In genomic region chr9:91355629-91356352, GRCm38 (mm10) we compare ENCODE assay signal across 9 mouse cellular contexts. TPM values are rescaled to one million over a fixed set of nuclear protein-coding genes. Genes with fewer than 3 reads are reported as not detected.
DNase-seq lines count a peak whose midpoint lies in the region; ATAC-seq and TF ChIP-seq lines count a peak whose summit lies in the region.
"Had no signal": no experiment of that assay in that cellular context is flagged by ENCODE, and none has a peak within 500 bp of the region (broad histone marks: within the 10 kb centered on the region; RNA-seq: fewer than 3 reads in every experiment).

No protein-coding gene starts in this region.

- peaks cover 94% of the 10 kb centered on the region for H3K27me3 ChIP-seq in heart, embryonic 13.5 days (replicated peaks)
- peaks cover 23% of the 10 kb centered on the region for H3K27me3 ChIP-seq in heart, adult 2 months (ENCODE audit: control insufficient read depth, insufficient read depth, low read length)
- peaks cover 49% of the 10 kb centered on the region for H3K27me3 ChIP-seq in embryonic facial prominence, embryonic 11.5 days (ENCODE audit: control insufficient read depth, insufficient read depth, low read length)
- H3K27me3 ChIP-seq in limb, embryonic 11.5 days (ENCODE audit: control insufficient read depth, insufficient read depth, low read length), result peaks cover 74% of the 10 kb centered on the region
- H3K27me3 ChIP-seq: CH12.LX had no signal

- TF ChIP-seq EP300 in heart, adult 2 months (IDR thresholded peaks at IDR 0.05; ENCODE audit: insufficient read depth, low read depth, low read length), result no peak

- ATAC-seq in heart, embryonic 13.5 days (ENCODE audit: extremely low read depth, insufficient number of reproducible peaks, low FRiP score, low TSS enrichment), result no peak
- ATAC-seq in embryonic facial prominence, embryonic 11.5 days (replicated peaks; ENCODE audit: insufficient number of reproducible peaks, low FRiP score, low TSS enrichment, low read depth), result peak; percentile 67
- ATAC-seq in limb, embryonic 11.5 days (ENCODE audit: insufficient number of reproducible peaks, low FRiP score, low TSS enrichment, low read depth), result peak; percentile 33; the same call in 1 of the 2 replicates

- peak overlapping the region; percentile 44 for H3K4me3 ChIP-seq in heart, embryonic 13.5 days
- no peak overlapping the region for H3K4me3 ChIP-seq in heart, adult 2 months
- peak overlapping the region; percentile 21 for H3K4me3 ChIP-seq in embryonic facial prominence, embryonic 11.5 days (ENCODE audit: low read depth, low read length)
- H3K4me3 ChIP-seq in limb, embryonic 11.5 days (ENCODE audit: low read depth, low read length), result peak overlapping the region; percentile 12; the same call in 1 of the 2 replicates

- H3K4me2 ChIP-seq in heart, embryonic 13.5 days, result peak overlapping the region; percentile 67
- H3K4me2 ChIP-seq in embryonic facial prominence, embryonic 11.5 days (ENCODE audit: low read depth, low read length), result peak overlapping the region; percentile 42
- H3K4me2 ChIP-seq in limb, embryonic 11.5 days (ENCODE audit: low read depth, severe bottlenecking), result peak overlapping the region; percentile 28; the same call in 1 of the 2 replicates

- no peaks in the 10 kb centered on the region for H3K9me3 ChIP-seq in heart, embryonic 13.5 days
- no peaks in the 10 kb centered on the region for H3K9me3 ChIP-seq in embryonic facial prominence, embryonic 11.5 days (replicated peaks; ENCODE audit: control insufficient read depth, low read length)
- no peaks in the 10 kb centered on the region for H3K9me3 ChIP-seq in limb, embryonic 11.5 days (ENCODE audit: control insufficient read depth, low read length)

- TF ChIP-seq POLR2A in heart, adult 2 months (IDR thresholded peaks at IDR 0.05; ENCODE audit: insufficient read depth, low read depth, low read length), result no peak

- intact Hi-C loops in heart, adult 2 months (cut with DNase I), result no loop called here

- no peak for TF ChIP-seq CTCF in heart, adult 2 months (IDR thresholded peaks at IDR 0.05)

- no peak overlapping the region for H3K27ac ChIP-seq in heart, embryonic 13.5 days (replicated peaks)
- no peak overlapping the region for H3K27ac ChIP-seq in heart, adult 2 months
- no peak overlapping the region for H3K27ac ChIP-seq in embryonic facial prominence, embryonic 11.5 days (replicated peaks; ENCODE audit: low read depth, low read length)
- H3K27ac ChIP-seq in limb, embryonic 11.5 days (replicated peaks; ENCODE audit: low read depth, low read length), result no peak overlapping the region

- 1% methylated on average over 33 of the region's 35 CpGs for WGBS in heart, embryonic 13.5 days
- WGBS in heart, adult 2 months, result under 1% methylated on average over 33 of the region's 35 CpGs
- under 1% methylated on average over 34 of the region's 35 CpGs for WGBS in embryonic facial prominence, embryonic 11.5 days
- under 1% methylated on average over 35 of the region's 35 CpGs for WGBS in limb, embryonic 11.5 days

- no peak for DNase-seq in heart, adult 2 months
- DNase-seq in Muller cell, postnatal 12 days (ENCODE audit: inconsistent ontology term), result peak; percentile 92
- peak; percentile 68 for DNase-seq in embryonic facial prominence, embryonic 11.5 days (ENCODE audit: low spot score)
- peak; percentile 64 for DNase-seq in limb, embryonic 11.5 days (ENCODE audit: low spot score)
- DNase-seq in retina, embryonic 14.5 days (ENCODE audit: low spot score), result peak; percentile 79
- no peak for DNase-seq in kidney, postnatal 36 days
- no peak for DNase-seq in heart, adult 11 months

- peaks cover 9% of the 10 kb centered on the region for H3K4me1 ChIP-seq in heart, embryonic 13.5 days
- H3K4me1 ChIP-seq in heart, adult 2 months (ENCODE audit: control insufficient read depth, insufficient read depth, low read length), result no peaks in the 10 kb centered on the region
- no peaks in the 10 kb centered on the region for H3K4me1 ChIP-seq in embryonic facial prominence, embryonic 11.5 days (ENCODE audit: control insufficient read depth, insufficient read depth, low read length)
- H3K4me1 ChIP-seq in limb, embryonic 11.5 days (ENCODE audit: control insufficient read depth, insufficient read depth, low read length), result no peaks in the 10 kb centered on the region

- H3K9ac ChIP-seq in heart, embryonic 13.5 days, result no peak overlapping the region
- no peak overlapping the region for H3K9ac ChIP-seq in heart, adult 2 months (ENCODE audit: low read depth, low read length)
- no peak overlapping the region for H3K9ac ChIP-seq in embryonic facial prominence, embryonic 11.5 days (replicated peaks; ENCODE audit: low read length)
- H3K9ac ChIP-seq in limb, embryonic 11.5 days (ENCODE audit: low read length), result no peak overlapping the region

- H3K36me3 ChIP-seq in heart, embryonic 13.5 days, result no peaks in the 10 kb centered on the region
- H3K36me3 ChIP-seq in heart, adult 2 months (ENCODE audit: control insufficient read depth, insufficient read depth, low read length), result no peaks in the 10 kb centered on the region
- H3K36me3 ChIP-seq in embryonic facial prominence, embryonic 11.5 days (replicated peaks; ENCODE audit: control insufficient read depth, insufficient read depth, low read depth, low read length), result no peaks in the 10 kb centered on the region
- no peaks in the 10 kb centered on the region for H3K36me3 ChIP-seq in limb, embryonic 11.5 days (ENCODE audit: control insufficient read depth, insufficient read depth, low read length)

- no peaks in the 10 kb centered on the region for H3K79me2 ChIP-seq in heart, adult 2 months (replicated peaks; ENCODE audit: control insufficient read depth, insufficient read depth, low read length)

RNA-seq across cellular contexts. Expression of gene Zic4, which starts 6.4 kb away (rescaled TPM):
- not detected in 2 replicates for polyA plus RNA-seq in heart, embryonic 13.5 days (2015; fragmentation: Nextera tagmentation; extraction: Ambion mirVana)
- not detected for total RNA-seq in heart, adult 2 months (2021)
- not detected in 2 replicates for polyA plus RNA-seq in heart, adult 2 months (2012; rRNA removed)
- polyA plus RNA-seq in embryonic facial prominence, embryonic 11.5 days (2014; fragmentation: Nextera tagmentation; extraction: Ambion mirVana), result 6.7 and 6.9 TPM in 2 replicates
- 0.34 and 0.37 TPM in 2 replicates for polyA plus RNA-seq in limb, embryonic 11.5 days (2014; fragmentation: Nextera tagmentation; extraction: Ambion mirVana)
- total RNA-seq: CH12.LX had no signal

RNA-seq across cellular contexts. Expression of gene Zic1, which starts 9.8 kb away (rescaled TPM):
- polyA plus RNA-seq in heart, embryonic 13.5 days (2015; fragmentation: Nextera tagmentation; extraction: Ambion mirVana), result 0.09 TPM in 1 of 2 replicates, not detected in the other
- total RNA-seq in heart, adult 2 months (2021), result not detected
- polyA plus RNA-seq in heart, adult 2 months (2012; rRNA removed), result 0.08 TPM in 1 of 2 replicates, not detected in the other
- 3.3 and 3.5 TPM in 2 replicates for polyA plus RNA-seq in embryonic facial prominence, embryonic 11.5 days (2014; fragmentation: Nextera tagmentation; extraction: Ambion mirVana)
- polyA plus RNA-seq in limb, embryonic 11.5 days (2014; fragmentation: Nextera tagmentation; extraction: Ambion mirVana), result 0.18 and 0.27 TPM in 2 replicates
- total RNA-seq: CH12.LX had no signal

Comparison
In these comparisons a context has a peak if more than half of its experiments do, and no peak if none do; other contexts are left out.
1. DNase-seq: peak in Muller cell, postnatal 12 days (single experiment), embryonic facial prominence, embryonic 11.5 days (single experiment), limb, embryonic 11.5 days (single experiment) and retina, embryonic 14.5 days (single experiment); none in heart, adult 2 months (0 of 2), kidney, postnatal 36 days (0 of 2) and heart, adult 11 months (single experiment).
2. Peak in every context shown above with its lines, with median percentiles within 50 percentile points of each other: H3K4me2 ChIP-seq.